Mouse (Mus musculus) liver, embryonic 14.5 days (tissue): ENCODE results near the gene Ajap1. TPM values are rescaled to one million over a fixed set of nuclear protein-coding genes. Genes with fewer than 3 reads are reported as not detected.

Experiments
- ATAC-seq: fragments of 200-750 bp; cut with Nextera tagmentation; 2 replicates; pipeline ENCODE4 v1.8.0; 2017; ENCODE audit warnings: moderate number of reproducible peaks, mild to moderate bottlenecking, moderate library complexity; ENCODE audit not compliant: insufficient read depth
- DNase-seq, 3 experiments: peaks; one replicate each; pipeline ENCODE4 v3.0.0-alpha.2; 2012 to 2013; ENCODE audit warnings: low read depth in 3 of 3, low spot score in 3 of 3
- H3K27ac ChIP-seq: fragments of 300-500 bp; sonication (generic); 2 replicates; pipeline ENCODE4 v1.5.1; 2014; ENCODE audit warnings: moderate library complexity, mild to moderate bottlenecking, control low read depth, inconsistent platforms
- H3K27me3 ChIP-seq: fragments of 300-500 bp; sonication (generic); 2 replicates; pipeline ENCODE4 v1.6.1; 2014; ENCODE audit warnings: mild to moderate bottlenecking, low read length, moderate library complexity; ENCODE audit not compliant: control insufficient read depth, insufficient read depth
- H3K36me3 ChIP-seq: fragments of 300-500 bp; sonication (generic); replicated peaks from 2 replicates; pipeline ENCODE4 v1.6.1; 2014; ENCODE audit warnings: low read depth; ENCODE audit not compliant: control insufficient read depth, insufficient read depth
- H3K4me1 ChIP-seq, 2 experiments: fragments of 200-500 bp in 1 of 2; fragments of 300-500 bp in 1 of 2; sonication (generic) in 1 of 2; replicated peaks; 2 replicates each; pipeline ENCODE4 v1.6.1; 2012 to 2014; ENCODE audit warnings: antibody characterized with exemption in 1 of 2, inconsistent platforms in 1 of 2, low read length in 1 of 2; ENCODE audit not compliant: control insufficient read depth in 2 of 2, insufficient read depth in 2 of 2
- H3K4me2 ChIP-seq: fragments of 300-500 bp; sonication (generic); 2 replicates; pipeline ENCODE4 v1.6.1; 2014; ENCODE audit warnings: low read depth, mild to moderate bottlenecking, control low read depth, moderate library complexity
- H3K4me3 ChIP-seq, 2 experiments: fragments of 200-500 bp in 1 of 2; fragments of 300-500 bp in 1 of 2; sonication (generic) in 1 of 2; 2 replicates each; pipeline ENCODE4 v1.5.1; 2012 to 2014; ENCODE audit warnings: low read depth in 2 of 2, low read length in 2 of 2, mild to moderate bottlenecking in 2 of 2, control low read depth in 1 of 2, inconsistent platforms in 1 of 2, moderate library complexity in 1 of 2; ENCODE audit not compliant: insufficient read depth in 1 of 2
- H3K9ac ChIP-seq: fragments of 300-500 bp; sonication (generic); replicated peaks from 2 replicates; pipeline ENCODE4 v1.6.1; 2014; ENCODE audit warnings: mild to moderate bottlenecking, control low read depth, moderate library complexity
- H3K9me3 ChIP-seq: fragments of 300-500 bp; sonication (generic); 2 replicates; pipeline ENCODE4 v1.6.1; 2016; ENCODE audit warnings: low read length, mixed read lengths; ENCODE audit not compliant: control insufficient read depth
- CTCF ChIP-seq: IDR thresholded peaks from 2 replicates; pipeline ENCODE4 v1.5.1; 2016; ENCODE audit warnings: antibody characterized with exemption, low read depth, control low read depth
- EP300 ChIP-seq: IDR thresholded peaks from 2 replicates; pipeline ENCODE4 v1.6.1; 2016; ENCODE audit warnings: antibody characterized with exemption, low read depth
- WGBS: fragments of 180-500 bp; shearing (Covaris S2); extraction: QIAGEN DNeasy Blood & Tissue Kit; methylation state at CpG from one replicate; pipeline ENCODE4 v1.1.7; 2014; ENCODE audit not compliant: insufficient replicate concordance; 5-methylcytosine and 5-hydroxymethylcytosine counted together
- polyA plus RNA-seq, 2 experiments: library from polyadenylated mRNA; depleted of rRNA in 1 of 2; stranded (reverse) in 1 of 2; unstranded in 1 of 2; fragments of >200 nt; fragmentation: Nextera tagmentation in 1 of 2; extraction: Ambion mirVana in 1 of 2; gene quantifications; 2 replicates each; pipeline versions ENCODE4 v1.2.1 to v1.2.3; 2012 to 2014

Ajap1 gene
- polyA plus RNA-seq, 2 experiments = 0.17 to 0.22 TPM

- WGBS = 75% methylated on average over 15 of the region's 15 CpGs
- no peak for DNase-seq
- TF ChIP-seq EP300 = no peak
- no peak for TF ChIP-seq CTCF
These were observed 23.8 kb downstream of the Ajap1 start for GRCm38 (mm10) chr4:153458821-153459220.

GRCm38 (mm10) chr4:153453496-153453895, 29.1 kb downstream of the Ajap1 start:
- no peak for ATAC-seq
- no peaks in the 10 kb centered on the region for H3K9me3 ChIP-seq
- no peaks in the 10 kb centered on the region for H3K27me3 ChIP-seq
- no peak for TF ChIP-seq EP300
- TF ChIP-seq CTCF = no peak
- no peak overlapping the region for H3K4me2 ChIP-seq
- H3K9ac ChIP-seq = no peak overlapping the region
- no peak overlapping the region for H3K27ac ChIP-seq
- 74% methylated on average over 7 of the region's 7 CpGs for WGBS
- DNase-seq = no peak
- no peaks in the 10 kb centered on the region for H3K36me3 ChIP-seq
- H3K4me3 ChIP-seq = no peak overlapping the region
- no peaks in the 10 kb centered on the region for H3K4me1 ChIP-seq

More at GRCm38 (mm10) chr4:153458821-153459220, 23.8 kb downstream of the Ajap1 start:
- Histone ChIP-seq H3K27me3 (no peaks in the 10 kb centered on the region), H3K36me3 (no peaks in the 10 kb centered on the region), H3K27ac (no peak overlapping the region), H3K4me1 (no peaks in the 10 kb centered on the region), H3K9me3 (no peaks in the 10 kb centered on the region), H3K4me2 (no peak overlapping the region), H3K4me3 (no peak overlapping the region), H3K9ac (no peak overlapping the region)
- ATAC-seq = no peak

GRCm38 (mm10) chr4:153451516-153451915, 31.1 kb downstream of the Ajap1 start:
- TF ChIP-seq EP300 (no peak), CTCF (no peak)
- Histone ChIP-seq H3K36me3 (no peaks in the 10 kb centered on the region), H3K4me3 (no peak overlapping the region), H3K4me1 (no peaks in the 10 kb centered on the region), H3K4me2 (no peak overlapping the region), H3K27ac (no peak overlapping the region), H3K27me3 (no peaks in the 10 kb centered on the region), H3K9ac (no peak overlapping the region), H3K9me3 (no peaks in the 10 kb centered on the region)
- 74% methylated on average over 8 of the region's 8 CpGs for WGBS
- ATAC-seq = no peak
- DNase-seq = no peak

DNA sequence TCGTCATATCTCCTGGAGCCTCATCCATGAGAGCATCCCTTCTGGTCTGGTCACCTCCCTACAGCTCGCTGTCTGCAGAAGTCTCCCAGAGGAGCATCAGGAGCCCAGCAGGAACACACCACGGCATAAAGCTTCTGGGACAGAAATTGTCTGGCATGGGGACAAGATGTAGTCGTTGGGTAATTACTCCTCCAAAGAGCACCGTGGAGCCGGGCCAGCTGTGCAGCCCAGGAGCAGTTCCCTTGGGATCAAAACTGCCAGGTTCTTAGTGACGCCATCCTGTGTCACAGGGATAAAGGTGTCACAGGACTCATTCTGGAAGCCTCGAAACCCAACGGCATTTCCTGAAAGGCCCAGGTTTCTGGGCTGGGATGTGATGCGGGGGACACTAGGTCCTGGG, 40.1 kb downstream of the Ajap1 start:
- DNase-seq (no peak), ATAC-seq (no peak)
- no peaks in the 10 kb centered on the region for H3K36me3 ChIP-seq
- H3K9me3 ChIP-seq = no peaks in the 10 kb centered on the region
- no peaks in the 10 kb centered on the region for H3K27me3 ChIP-seq
- no peak overlapping the region for H3K9ac ChIP-seq
- TF ChIP-seq CTCF (no peak), EP300 (no peak)
- no peak overlapping the region for H3K4me2 ChIP-seq
- H3K4me1 ChIP-seq = no peaks in the 10 kb centered on the region
- no peak overlapping the region for H3K4me3 ChIP-seq
- no peak overlapping the region for H3K27ac ChIP-seq
- WGBS = 69% methylated on average over 10 of the region's 10 CpGs

DNA sequence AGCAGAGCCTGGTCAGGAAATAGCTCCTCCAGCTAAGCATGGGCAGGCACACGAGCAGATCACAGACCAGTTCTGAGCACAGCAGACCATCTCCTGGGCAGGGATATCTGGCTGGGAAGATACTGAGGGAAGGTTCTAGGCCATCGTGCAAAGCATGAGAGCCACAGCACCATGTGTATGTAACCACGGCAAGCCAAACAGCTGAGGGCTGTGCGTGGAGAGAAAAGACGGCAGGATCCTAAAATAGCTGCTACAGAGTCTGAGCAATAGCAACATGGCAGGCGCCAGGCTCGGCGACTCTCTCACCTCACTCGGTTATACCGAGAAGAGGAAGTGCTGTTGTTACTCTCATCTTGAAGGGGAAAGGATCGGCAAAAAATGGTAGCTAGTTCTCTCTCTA, 42.7 kb downstream of the Ajap1 start:
- H3K36me3 ChIP-seq = no peaks in the 10 kb centered on the region
- TF ChIP-seq CTCF (no peak), EP300 (no peak)
- DNase-seq (no peak), ATAC-seq (no peak)
- H3K27ac ChIP-seq = no peak overlapping the region
- H3K27me3 ChIP-seq = no peaks in the 10 kb centered on the region
- H3K9ac ChIP-seq = no peak overlapping the region
- H3K4me3 ChIP-seq = no peak overlapping the region
- H3K9me3 ChIP-seq = no peaks in the 10 kb centered on the region
- no peaks in the 10 kb centered on the region for H3K4me1 ChIP-seq
- WGBS = 51% methylated on average over 11 of the region's 11 CpGs
- H3K4me2 ChIP-seq = no peak overlapping the region

DNA sequence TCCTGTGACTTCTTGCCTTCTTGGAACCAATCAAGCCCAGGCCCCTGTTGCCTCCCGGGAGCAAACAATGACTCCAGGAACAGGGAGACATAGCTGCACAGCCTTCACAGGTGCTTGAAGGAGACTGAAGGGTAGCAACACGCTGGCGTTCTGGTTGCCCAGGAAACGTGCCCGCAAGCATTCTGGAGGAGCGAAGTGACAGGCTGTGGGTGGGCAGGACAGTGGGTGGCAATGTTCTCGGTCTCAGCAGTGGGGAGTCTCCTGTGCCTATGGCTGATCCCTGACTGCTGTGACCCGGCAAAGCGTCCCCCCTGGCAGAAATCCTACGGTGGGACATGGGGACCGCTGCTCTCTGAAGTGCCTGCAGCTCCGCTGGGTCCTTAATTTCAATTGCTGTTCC, 43.6 kb downstream of the Ajap1 start:
- no peak for ATAC-seq
- H3K4me1 ChIP-seq = no peaks in the 10 kb centered on the region

More for the DNA sequence above, 43.6 kb downstream of the Ajap1 start:
- WGBS = 55% methylated on average over 12 of the region's 12 CpGs
- no peaks in the 10 kb centered on the region for H3K27me3 ChIP-seq
- H3K9me3 ChIP-seq = no peaks in the 10 kb centered on the region
- H3K4me3 ChIP-seq = no peak overlapping the region
- no peak overlapping the region for H3K9ac ChIP-seq
- DNase-seq = no peak
- H3K4me2 ChIP-seq = no peak overlapping the region
- H3K36me3 ChIP-seq = no peaks in the 10 kb centered on the region
- H3K27ac ChIP-seq = no peak overlapping the region
- TF ChIP-seq CTCF (no peak), EP300 (no peak)
